Mouse (Mus musculus) spleen, postnatal 10 days (tissue): Measurements from ENCODE around the gene Cd8b1.
"Not testable (repeated sequence)": the region's sequence is repeated elsewhere in the genome, so short reads cannot be mapped to it uniquely, and the experiment has no call there.

Experiments used
- DNase-seq, 2 experiments: peaks; one replicate each; pipeline ENCODE4 v3.0.0; 2021 to 2022; ENCODE audit warnings: low spot score in 2 of 2

Cd8b1 gene

GRCm38 (mm10) chr6:71322491-71322921 is at the start of gene Cd8b1:
Cd8b1 (plus strand) TSS chr6:71322788.
- DNase-seq, result peak in 1 of 2 experiments; percentile 41

GRCm38 (mm10) chr6:71273715-71274114 is 48.9 kb upstream of the Cd8b1 start:
- DNase-seq, result no peak

- DNase-seq, result no peak
Measured at GRCm38 (mm10) chr6:71274621-71275020, 48.0 kb upstream of the Cd8b1 start.

GRCm38 (mm10) chr6:71279418-71279817 is 43.2 kb upstream of the Cd8b1 start:
- no peak for DNase-seq

- DNase-seq, result no peak
Measured at GRCm38 (mm10) chr6:71293509-71293908, 29.1 kb upstream of the Cd8b1 start.

GRCm38 (mm10) chr6:71295303-71295702 is 27.3 kb upstream of the Cd8b1 start:
- no peak for DNase-seq

GRCm38 (mm10) chr6:71298051-71298450 is 24.5 kb upstream of the Cd8b1 start:
- no peak for DNase-seq

GRCm38 (mm10) chr6:71298751-71299150 is 23.8 kb upstream of the Cd8b1 start:
- peak in 1 of 2 experiments; percentile 62 for DNase-seq

- DNase-seq, result no peak
Measured at GRCm38 (mm10) chr6:71302097-71302731, 20.4 kb upstream of the Cd8b1 start.

- no peak for DNase-seq
Measured at GRCm38 (mm10) chr6:71307486-71307885, 15.1 kb upstream of the Cd8b1 start.

GRCm38 (mm10) chr6:71321826-71322283 is 733 bp upstream of the Cd8b1 start, which contains the start of gene Smyd1:
Smyd1 (minus strand) TSS chr6:71322233.
- no peak for DNase-seq

GRCm38 (mm10) chr6:71324816-71325215 is 2.2 kb downstream of the Cd8b1 start:
- DNase-seq, result no peak

GRCm38 (mm10) chr6:71329881-71330280 is 7.3 kb downstream of the Cd8b1 start:
- no peak for DNase-seq

- DNase-seq, result no peak
Measured at GRCm38 (mm10) chr6:71330486-71330885, 7.9 kb downstream of the Cd8b1 start.

GRCm38 (mm10) chr6:71331491-71331890 is 8.9 kb downstream of the Cd8b1 start:
- not testable (repeated sequence) for DNase-seq

- no peak for DNase-seq
Measured at GRCm38 (mm10) chr6:71332236-71332965, 9.8 kb downstream of the Cd8b1 start.

GRCm38 (mm10) chr6:71333031-71333430 is 10.4 kb downstream of the Cd8b1 start:
- no peak for DNase-seq

GRCm38 (mm10) chr6:71333578-71334273 is 11.1 kb downstream of the Cd8b1 start:
- DNase-seq, result no peak

GRCm38 (mm10) chr6:71337666-71338065 is 15.1 kb downstream of the Cd8b1 start:
- no peak for DNase-seq

- DNase-seq, result no peak
Measured at GRCm38 (mm10) chr6:71338941-71339340, 16.4 kb downstream of the Cd8b1 start.

GRCm38 (mm10) chr6:71339351-71339750 is 16.8 kb downstream of the Cd8b1 start:
- no peak for DNase-seq

- DNase-seq, result no peak
Measured at GRCm38 (mm10) chr6:71341179-71341578, 18.6 kb downstream of the Cd8b1 start.
